Mouse (Mus musculus): ENCODE results near the gene Olfr222. TPM values are rescaled to one million over a fixed set of nuclear protein-coding genes. Genes with fewer than 3 reads are reported as not detected.
"Not testable (repeated sequence)": the region's sequence is repeated elsewhere in the genome, so short reads cannot be mapped to it uniquely, and the experiment has no call there.

Olfr222 gene
- polyA plus RNA-seq (2014; fragmentation: Nextera tagmentation; extraction: Ambion mirVana): not detected in 2 replicates

- not testable (repeated sequence) for H3K36me3 ChIP-seq (ENCODE audit: insufficient read depth); H3K4me3 ChIP-seq (ENCODE audit: low read depth, low read length); ATAC-seq (ENCODE audit: insufficient read depth); H3K9me3 ChIP-seq (ENCODE audit: low read depth, low read length); H3K9ac ChIP-seq; DNase-seq; H3K27ac ChIP-seq (ENCODE audit: low read depth); H3K4me1 ChIP-seq (ENCODE audit: insufficient read depth); H3K4me2 ChIP-seq; H3K27me3 ChIP-seq (ENCODE audit: insufficient read depth, low read length)
Observed at GRCm38 (mm10) chr11:59576135-59576534, at the start of gene Olfr222. Gene Olfr222 (minus strand): TSS chr11:59576235.

- Histone ChIP-seq H3K27me3 (ENCODE audit: insufficient read depth, low read length) (no peaks in the 10 kb centered on the region), H3K4me3 (ENCODE audit: low read depth, low read length) (no peak overlapping the region), H3K9me3 (ENCODE audit: low read depth, low read length) (no peaks in the 10 kb centered on the region), H3K27ac (ENCODE audit: low read depth) (no peak overlapping the region), H3K4me2 (no peak overlapping the region), H3K36me3 (ENCODE audit: insufficient read depth) (no peaks in the 10 kb centered on the region), H3K4me1 (ENCODE audit: insufficient read depth) (peaks cover 2% of the 10 kb centered on the region; the same call in 1 of the 2 replicates), H3K9ac (no peak overlapping the region)
- TF ChIP-seq CTCF (IDR thresholded peaks at IDR 0.05; ENCODE audit: low read depth): peak; percentile 89
- WGBS: 24% methylated on average over 6 of the region's 6 CpGs
- DNase-seq (peak; percentile 89), ATAC-seq (ENCODE audit: insufficient read depth) (peak; percentile 84)
Observed at GRCm38 (mm10) chr11:59624017-59624630, 48.1 kb upstream of the Olfr222 start.

- Histone ChIP-seq H3K4me2 (no peak overlapping the region), H3K27me3 (ENCODE audit: insufficient read depth, low read length) (no peaks in the 10 kb centered on the region), H3K4me3 (ENCODE audit: low read depth, low read length) (no peak overlapping the region), H3K4me1 (ENCODE audit: insufficient read depth) (peaks cover 2% of the 10 kb centered on the region; the same call in 1 of the 2 replicates), H3K9me3 (ENCODE audit: low read depth, low read length) (no peaks in the 10 kb centered on the region), H3K9ac (no peak overlapping the region), H3K36me3 (ENCODE audit: insufficient read depth) (no peaks in the 10 kb centered on the region), H3K27ac (ENCODE audit: low read depth) (no peak overlapping the region)
- ATAC-seq (ENCODE audit: insufficient read depth): no peak
- TF ChIP-seq CTCF (IDR thresholded peaks at IDR 0.05; ENCODE audit: low read depth): no peak
- DNase-seq: no peak
- WGBS: 48% methylated on average over 3 of the region's 3 CpGs
Observed at GRCm38 (mm10) chr11:59622214-59622613, 46.2 kb upstream of the Olfr222 start.

GRCm38 (mm10) chr11:59616986-59617385 is 41.0 kb upstream of the Olfr222 start:
- 91% methylated on average over 2 of the region's 2 CpGs for WGBS
- not testable (repeated sequence) for H3K4me2 ChIP-seq; H3K36me3 ChIP-seq (ENCODE audit: insufficient read depth); H3K9ac ChIP-seq; H3K4me1 ChIP-seq (ENCODE audit: insufficient read depth); H3K27ac ChIP-seq (ENCODE audit: low read depth); H3K9me3 ChIP-seq (ENCODE audit: low read depth, low read length); H3K27me3 ChIP-seq (ENCODE audit: insufficient read depth, low read length); H3K4me3 ChIP-seq (ENCODE audit: low read depth, low read length); ATAC-seq (ENCODE audit: insufficient read depth); DNase-seq

GRCm38 (mm10) chr11:59614120-59614519 is 38.1 kb upstream of the Olfr222 start:
- WGBS: 16% methylated on average over 4 of the region's 4 CpGs
- DNase-seq (peak; percentile 75), ATAC-seq (ENCODE audit: insufficient read depth) (no peak)
- no peaks in the 10 kb centered on the region for H3K9me3 ChIP-seq (ENCODE audit: low read depth, low read length)
- H3K4me1 ChIP-seq (ENCODE audit: insufficient read depth): no peaks in the 10 kb centered on the region
- TF ChIP-seq CTCF (IDR thresholded peaks at IDR 0.05; ENCODE audit: low read depth): peak; percentile 53
- no peak overlapping the region for H3K4me2 ChIP-seq
- H3K27ac ChIP-seq (ENCODE audit: low read depth): no peak overlapping the region
- H3K4me3 ChIP-seq (ENCODE audit: low read depth, low read length): no peak overlapping the region
- H3K36me3 ChIP-seq (ENCODE audit: insufficient read depth): no peaks in the 10 kb centered on the region
- no peak overlapping the region for H3K9ac ChIP-seq
- H3K27me3 ChIP-seq (ENCODE audit: insufficient read depth, low read length): no peaks in the 10 kb centered on the region

- no peaks in the 10 kb centered on the region for H3K36me3 ChIP-seq (ENCODE audit: insufficient read depth)
- H3K4me1 ChIP-seq (ENCODE audit: insufficient read depth): no peaks in the 10 kb centered on the region
- DNase-seq (peak; percentile 45), ATAC-seq (ENCODE audit: insufficient read depth) (no peak)
- H3K27ac ChIP-seq (ENCODE audit: low read depth): no peak overlapping the region
- H3K4me2 ChIP-seq: no peak overlapping the region
- H3K9me3 ChIP-seq (ENCODE audit: low read depth, low read length): no peaks in the 10 kb centered on the region
- H3K4me3 ChIP-seq (ENCODE audit: low read depth, low read length): no peak overlapping the region
- 52% methylated on average over 5 of the region's 5 CpGs for WGBS
- H3K9ac ChIP-seq: no peak overlapping the region
- TF ChIP-seq CTCF (IDR thresholded peaks at IDR 0.05; ENCODE audit: low read depth): no peak
- no peaks in the 10 kb centered on the region for H3K27me3 ChIP-seq (ENCODE audit: insufficient read depth, low read length)
Observed at GRCm38 (mm10) chr11:59611646-59612045, 35.6 kb upstream of the Olfr222 start.

GRCm38 (mm10) chr11:59602287-59602686 is 26.3 kb upstream of the Olfr222 start:
- no peak overlapping the region for H3K4me2 ChIP-seq
- H3K4me3 ChIP-seq (ENCODE audit: low read depth, low read length): no peak overlapping the region
- TF ChIP-seq CTCF (IDR thresholded peaks at IDR 0.05; ENCODE audit: low read depth): no peak
- no peaks in the 10 kb centered on the region for H3K36me3 ChIP-seq (ENCODE audit: insufficient read depth)
- no peak overlapping the region for H3K9ac ChIP-seq
- DNase-seq (no peak), ATAC-seq (ENCODE audit: insufficient read depth) (no peak)
- H3K27ac ChIP-seq (ENCODE audit: low read depth): no peak overlapping the region
- no peaks in the 10 kb centered on the region for H3K9me3 ChIP-seq (ENCODE audit: low read depth, low read length)
- no peaks in the 10 kb centered on the region for H3K27me3 ChIP-seq (ENCODE audit: insufficient read depth, low read length)
- 47% methylated on average over 1 of the region's 1 CpGs for WGBS
- H3K4me1 ChIP-seq (ENCODE audit: insufficient read depth): no peaks in the 10 kb centered on the region
